Mouse (Mus musculus): Measurements from ENCODE around the gene Uspl1.

GRCm38 (mm10) chr5:149182186-149182870, 1.8 kb upstream of the Uspl1 start:
- TF ChIP-seq POLR2A (IDR thresholded peaks at IDR 0.05; ENCODE audit: insufficient read length, low read depth): no peak
- TF ChIP-seq TCF12 (IDR thresholded peaks at IDR 0.05; ENCODE audit: insufficient read depth, poor library complexity, severe bottlenecking): no peak
- no peak for TF ChIP-seq E2F4 (IDR thresholded peaks at IDR 0.05; ENCODE audit: insufficient read depth)
- no peak for TF ChIP-seq USF1 (IDR thresholded peaks at IDR 0.05; ENCODE audit: low read depth)
- no peak for TF ChIP-seq TCF3 (IDR thresholded peaks at IDR 0.05; ENCODE audit: insufficient read length, low read depth)
- TF ChIP-seq CEBPB (IDR thresholded peaks at IDR 0.05; ENCODE audit: insufficient read depth, poor library complexity, severe bottlenecking): no peak
- TF ChIP-seq SRF (IDR thresholded peaks at IDR 0.05; ENCODE audit: control insufficient read depth, insufficient read length, low read depth): no peak
- TF ChIP-seq POLR2AphosphoS2 (IDR thresholded peaks at IDR 0.05; ENCODE audit: insufficient read length, low read depth): no peak
- TF ChIP-seq MYOD1 (IDR thresholded peaks at IDR 0.05; ENCODE audit: control insufficient read depth in 1 of 3, insufficient read length in 2 of 3, low read depth in 2 of 3): no peak
